24 mouse cellular contexts compared by ENCODE assay signal in genomic region chr11:120298441-120299141, GRCm38 (mm10).
"Had no signal": no experiment of that assay in that cellular context is flagged by ENCODE, and none has a peak within 500 bp of the region (broad histone marks: within the 10 kb centered on the region; RNA-seq: fewer than 3 reads in every experiment).

No protein-coding gene starts in this region.

- H3K27me3 ChIP-seq: heart, embryonic 12.5 days; hindbrain, embryonic 15.5 days; liver, embryonic 13.5 days had no signal

- DNase-seq: gastrocnemius, adult 2 months; gastrocnemius, postnatal 10 days; gastrocnemius, postnatal 25 days; heart, adult 18-20 months; heart, postnatal 10 days; heart, postnatal 4 days; kidney, adult 11 months; kidney, adult 2 months; kidney, postnatal 10 days; kidney, postnatal 25 days; kidney, postnatal 4 days; layer of hippocampus, adult 9-11 months; layer of hippocampus, postnatal 36 days; left cerebral cortex, postnatal 4 days; liver had no signal

- H3K9ac ChIP-seq: hindbrain, embryonic 15.5 days; limb, embryonic 12.5 days had no signal

- H3K4me2 ChIP-seq: heart, embryonic 12.5 days; hindbrain, embryonic 15.5 days; limb, embryonic 12.5 days; liver, embryonic 11.5 days; liver, embryonic 13.5 days had no signal

- H3K9me3 ChIP-seq: heart, embryonic 10.5 days; heart, embryonic 12.5 days; hindbrain, embryonic 15.5 days; liver, embryonic 13.5 days; liver, embryonic 15.5 days had no signal

- H3K4me3 ChIP-seq: gastrocnemius, adult 2 months; heart, embryonic 12.5 days; hindbrain, embryonic 15.5 days; limb, embryonic 12.5 days; liver, embryonic 13.5 days; liver, embryonic 15.5 days had no signal

- H3K27ac ChIP-seq: gastrocnemius, adult 2 months; hindbrain, embryonic 15.5 days; hindbrain, postnatal 0 days had no signal

- ATAC-seq: intestine, embryonic 16.5 days had no signal

- H3K36me3 ChIP-seq: heart, embryonic 10.5 days; heart, embryonic 12.5 days; hindbrain, embryonic 15.5 days; limb, embryonic 12.5 days; liver, embryonic 13.5 days; liver, embryonic 15.5 days had no signal
